Mouse (Mus musculus) ZHBTc4 (cell line): Measurements from ENCODE around the gene Ilf3.

Source experiments
- DNase-seq: peaks from one replicate; pipeline ENCODE4 v3.0.0-alpha.2; 2011; ENCODE audit warnings: low read depth, low spot score

The Ilf3 gene

DNA sequence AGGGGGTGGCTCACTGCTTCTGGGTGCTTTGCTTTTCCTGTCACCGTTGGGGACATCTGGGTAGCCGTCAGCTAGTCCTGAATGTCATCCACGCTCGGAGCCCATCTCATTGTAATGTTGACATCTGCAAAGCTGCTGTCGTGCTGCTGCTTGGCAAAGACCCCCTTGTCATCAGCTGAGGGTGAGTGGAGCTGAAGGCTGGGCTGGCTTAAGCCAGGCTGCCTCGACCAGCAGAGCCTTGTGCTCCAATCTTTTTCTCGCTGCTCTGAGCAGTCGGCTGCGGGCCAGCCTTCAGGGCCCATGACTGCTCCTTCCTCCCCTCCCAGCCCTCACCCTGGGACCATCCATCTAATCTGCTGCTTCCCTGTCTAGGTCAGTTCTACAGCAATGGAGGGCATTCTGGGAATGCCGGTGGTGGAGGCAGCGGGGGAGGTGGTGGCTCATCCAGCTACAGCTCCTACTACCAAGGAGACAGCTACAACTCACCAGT is 35.1 kb downstream of the Ilf3 start:
- DNase-seq: no peak

DNA sequence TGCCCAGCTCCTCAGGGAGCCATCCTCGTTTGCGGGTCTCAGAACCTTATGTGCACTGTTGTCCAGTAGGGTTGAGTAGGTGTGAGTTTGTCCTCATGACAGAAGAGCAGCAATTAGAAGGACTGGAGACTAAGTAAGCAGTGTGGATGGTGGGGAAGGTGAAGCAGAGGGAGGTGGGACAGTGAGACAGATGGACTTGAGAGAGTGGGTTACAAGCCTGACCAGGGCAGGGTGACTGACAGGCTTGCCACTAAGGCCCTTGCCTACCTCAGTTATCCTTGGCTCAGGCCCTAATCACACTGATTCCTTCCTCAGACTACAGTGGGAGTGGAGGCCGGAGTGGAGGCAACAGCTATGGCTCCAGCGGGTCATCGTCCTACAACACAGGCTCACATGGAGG is 36.1 kb downstream of the Ilf3 start:
- DNase-seq: no peak

DNA sequence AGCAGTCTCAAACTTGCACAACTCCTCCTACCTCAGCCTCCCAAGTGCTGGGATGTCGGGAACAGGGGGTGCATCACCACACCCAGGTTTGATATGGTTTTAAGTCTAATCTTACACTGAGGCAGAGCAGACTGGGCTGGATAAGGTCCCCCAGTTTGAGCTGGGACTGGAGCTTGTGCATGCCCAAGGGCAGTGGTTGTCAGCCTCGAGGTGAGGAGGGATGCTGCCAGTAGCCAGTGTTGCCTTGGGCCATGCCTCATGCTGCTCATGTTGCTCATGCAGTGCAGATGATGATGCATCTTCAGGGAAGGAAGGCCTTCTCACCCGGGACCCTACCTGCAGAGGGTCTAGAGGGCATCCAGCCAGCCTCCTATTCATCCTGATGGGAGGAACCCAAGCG is 37.9 kb downstream of the Ilf3 start:
- no peak for DNase-seq

DNA sequence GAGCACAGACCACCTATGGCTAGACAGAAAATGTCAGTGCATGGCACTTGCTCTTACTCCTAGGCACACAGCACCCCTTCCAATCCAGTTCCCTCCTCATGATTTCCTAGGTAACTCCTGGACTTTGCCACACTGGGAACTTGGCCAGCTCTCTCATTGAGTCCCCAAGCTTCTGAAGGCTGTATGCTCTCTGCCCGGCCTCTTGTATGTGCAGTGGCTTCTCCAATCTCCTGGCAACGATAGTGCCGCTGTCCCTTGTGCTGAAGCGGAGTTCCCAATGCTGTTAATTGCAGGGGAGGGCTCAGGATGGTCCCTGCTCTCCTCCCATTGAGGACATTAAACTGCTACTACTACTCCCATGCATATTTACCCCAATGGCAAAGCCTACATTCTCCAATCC is 40.3 kb downstream of the Ilf3 start:
- DNase-seq: peak; percentile 55

DNA sequence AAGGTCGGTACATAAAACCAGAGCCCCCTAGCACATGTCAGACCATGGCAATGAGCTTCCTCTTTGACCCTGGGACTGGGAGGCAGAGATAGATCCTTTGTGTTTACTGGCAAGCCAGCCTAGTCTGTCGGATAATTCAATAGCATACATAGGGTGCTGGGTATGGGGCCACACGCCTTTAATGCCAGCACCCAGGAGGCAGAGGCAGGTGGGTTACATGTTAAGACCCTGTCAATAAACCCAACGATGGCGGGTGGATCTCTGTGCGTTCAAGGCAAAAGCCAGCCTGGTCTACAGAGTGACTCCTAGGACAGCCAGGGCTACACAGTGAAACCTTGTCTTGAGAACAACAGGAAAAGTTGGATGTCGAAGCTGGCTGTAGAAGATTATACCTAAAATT is 41.0 kb downstream of the Ilf3 start:
- no peak for DNase-seq

DNA sequence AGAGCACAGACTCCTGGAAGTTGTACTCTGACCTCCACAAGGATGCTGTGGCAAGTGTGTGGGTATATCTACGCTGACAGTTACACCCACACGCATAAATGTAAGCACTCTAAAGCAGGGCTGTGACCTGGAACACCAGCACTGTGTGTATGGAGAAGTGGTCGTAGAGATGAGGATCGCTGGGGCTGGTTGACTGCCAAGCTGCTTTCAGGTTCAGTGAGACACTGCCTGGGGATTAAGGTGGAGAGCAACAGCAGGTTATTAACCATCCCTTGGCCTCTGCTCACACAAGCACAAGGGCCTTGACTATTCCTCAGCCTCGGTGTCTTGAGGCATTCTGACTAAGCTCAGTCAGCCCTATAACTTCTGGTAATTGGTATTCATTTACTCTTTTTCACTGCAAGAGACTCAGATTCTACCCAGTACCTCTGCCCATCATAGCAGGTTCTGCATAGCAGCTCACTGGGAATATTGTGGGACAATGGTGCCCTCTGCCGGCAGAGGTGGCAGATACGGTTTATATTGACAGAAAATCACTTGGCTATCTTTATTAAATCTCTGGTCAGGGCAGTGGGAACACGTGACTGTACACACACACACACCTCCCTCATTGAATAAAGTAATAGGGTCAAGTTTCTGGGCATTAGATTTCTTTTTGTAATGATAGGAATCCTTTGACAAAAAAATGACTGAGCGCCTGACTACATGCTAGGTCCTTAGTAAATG is 42.1 kb downstream of the Ilf3 start:
- peak; percentile 83 for DNase-seq

DNA sequence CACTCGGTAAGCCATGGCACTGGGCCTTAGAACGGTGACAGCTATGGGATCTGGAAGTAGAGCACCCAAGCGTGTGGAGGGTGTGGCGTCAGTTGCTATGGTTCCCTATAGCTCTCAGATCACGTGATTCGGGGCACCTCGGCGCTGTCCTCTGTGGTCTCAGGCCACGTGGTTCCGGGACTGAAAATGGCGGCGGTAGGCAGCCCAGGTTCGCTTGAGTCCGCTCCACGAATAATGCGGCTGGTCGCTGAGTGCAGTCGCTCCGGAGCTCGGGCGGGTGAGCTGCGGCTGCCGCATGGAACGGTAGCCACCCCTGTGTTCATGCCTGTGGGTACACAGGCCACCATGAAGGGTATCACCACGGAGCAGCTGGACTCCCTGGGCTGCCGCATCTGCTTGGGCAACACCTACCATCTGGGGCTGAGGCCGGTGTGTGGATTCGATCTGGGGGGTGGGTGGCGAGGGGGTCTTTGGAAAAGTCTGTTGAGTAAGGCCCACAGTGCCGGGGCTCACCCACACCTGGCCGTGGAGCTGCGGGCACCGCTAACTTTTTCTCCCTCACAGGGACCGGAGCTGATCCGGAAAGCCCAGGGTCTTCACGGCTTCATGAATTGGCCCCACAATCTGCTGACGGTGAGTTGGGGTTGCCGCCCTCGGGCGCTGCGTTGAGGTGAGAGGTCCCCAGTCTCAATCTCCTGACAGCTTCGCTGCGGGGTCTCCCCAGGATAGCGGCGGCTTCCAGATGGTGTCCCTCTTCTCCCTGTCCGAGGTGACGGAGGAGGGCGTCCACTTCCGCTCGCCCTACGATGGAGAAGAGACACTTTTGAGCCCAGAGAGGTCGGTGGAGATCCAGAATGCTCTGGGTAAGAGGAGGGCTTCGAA is 44.2 kb downstream of the Ilf3 start, which contains the start of gene Qtrt1:
Gene Qtrt1 (plus strand): TSS at position 169 of the 882 bp plus-strand sequence.
- peak; percentile 95 for DNase-seq

DNA sequence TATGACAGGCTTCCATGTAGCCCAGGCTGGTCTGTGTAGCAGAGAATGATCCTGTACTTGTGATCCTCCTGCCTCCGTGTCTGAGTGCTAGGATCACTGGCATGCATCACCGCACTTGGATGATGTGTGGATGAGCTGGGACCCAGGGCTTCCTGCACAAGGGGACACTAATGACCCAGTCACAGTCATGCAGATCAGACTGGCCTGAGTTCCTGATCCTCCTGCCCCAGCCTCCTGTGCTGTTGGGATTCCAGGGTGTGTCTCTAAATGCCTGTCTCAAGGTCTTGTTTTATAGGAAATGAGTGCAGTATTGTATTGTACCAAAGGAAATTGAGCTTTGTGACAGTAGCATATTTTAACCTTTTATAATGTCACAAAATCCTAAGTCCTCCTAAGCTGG is 50.2 kb downstream of the Ilf3 start:
- peak; percentile 79 for DNase-seq

DNA sequence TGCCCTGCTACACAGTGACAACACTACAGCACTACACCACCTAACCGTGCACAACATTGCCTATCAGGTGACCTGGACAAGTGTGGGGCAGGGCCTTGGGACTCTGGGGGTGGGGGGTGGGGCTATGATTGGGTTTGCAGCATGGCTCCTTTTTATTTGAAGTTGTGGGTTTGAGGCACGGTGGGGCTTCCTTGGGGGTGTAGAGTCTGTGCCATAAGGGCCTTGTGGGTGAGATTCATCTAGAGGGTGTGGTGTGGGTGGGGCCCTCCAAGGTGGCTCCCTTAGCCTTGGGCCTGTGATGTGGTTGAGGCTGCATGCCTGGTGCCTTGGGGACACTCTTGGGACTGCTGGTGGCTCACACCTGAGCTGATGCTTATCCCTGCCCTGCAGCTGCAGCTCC is 52.0 kb downstream of the Ilf3 start:
- peak; percentile 40 for DNase-seq

DNA sequence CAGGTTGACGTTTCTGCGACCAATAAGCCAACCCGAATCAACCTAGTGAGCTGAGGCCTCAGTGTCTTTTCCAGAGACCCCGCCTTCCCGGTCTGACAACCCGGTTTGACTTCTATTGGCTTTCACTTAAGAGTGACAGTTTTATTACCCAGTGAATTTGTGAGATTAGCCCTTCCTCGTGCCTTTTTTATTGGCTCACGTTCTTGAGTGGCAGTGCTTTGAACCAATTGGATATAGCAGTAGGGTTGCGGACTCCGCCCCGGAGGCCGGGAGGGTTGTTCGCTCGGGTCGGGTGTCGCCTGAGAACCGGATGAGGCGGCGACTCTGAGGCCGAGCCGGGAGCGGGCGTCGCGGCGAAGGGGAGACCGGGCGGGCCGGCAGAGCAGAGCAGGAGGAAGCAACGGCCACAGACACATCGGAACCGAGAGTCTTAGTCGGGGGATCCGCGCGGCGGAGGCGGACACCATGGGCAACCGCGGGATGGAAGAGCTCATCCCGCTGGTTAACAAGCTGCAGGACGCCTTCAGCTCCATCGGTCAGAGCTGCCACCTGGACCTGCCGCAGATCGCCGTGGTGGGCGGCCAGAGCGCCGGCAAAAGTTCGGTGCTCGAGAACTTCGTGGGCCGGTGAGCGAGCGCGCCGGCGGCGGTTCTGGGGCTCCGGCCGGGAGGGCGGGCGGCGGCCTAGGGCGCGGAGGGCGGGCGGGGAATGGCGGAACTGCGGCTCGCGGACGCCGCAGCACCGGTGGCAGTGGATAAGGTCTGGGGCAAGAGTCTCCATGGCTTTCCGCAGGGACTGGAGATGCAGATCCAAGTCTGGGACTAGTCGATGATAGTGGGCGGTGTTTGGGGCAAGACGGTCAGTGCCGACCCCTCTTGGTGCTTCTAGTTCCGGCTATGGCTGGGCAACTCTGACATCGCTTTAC is 57.2 kb downstream of the Ilf3 start, which contains the start of gene Dnm2:
Gene Dnm2 (plus strand): TSS at position 278 of the 925 bp plus-strand sequence.
- DNase-seq: peak; percentile 99

DNA sequence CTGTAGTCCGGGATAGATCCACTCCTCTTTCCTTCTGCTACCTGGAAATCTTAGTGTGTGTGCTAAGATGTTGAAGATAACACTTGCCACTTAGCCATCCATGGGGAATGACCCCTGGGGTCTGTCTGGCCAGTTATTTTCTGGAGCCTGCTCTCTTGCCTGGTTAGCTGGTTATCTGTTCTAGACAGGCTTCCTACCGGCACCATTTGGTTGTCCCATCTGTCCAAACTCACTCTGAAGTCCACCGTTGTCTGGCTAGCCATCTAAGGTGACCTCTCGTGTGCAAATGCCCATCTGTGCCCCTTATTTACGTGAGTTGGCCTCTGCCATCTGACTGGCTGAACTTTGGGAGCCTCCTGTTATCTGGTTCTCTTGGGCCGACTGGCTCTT is 57.9 kb downstream of the Ilf3 start:
- no peak for DNase-seq

DNA sequence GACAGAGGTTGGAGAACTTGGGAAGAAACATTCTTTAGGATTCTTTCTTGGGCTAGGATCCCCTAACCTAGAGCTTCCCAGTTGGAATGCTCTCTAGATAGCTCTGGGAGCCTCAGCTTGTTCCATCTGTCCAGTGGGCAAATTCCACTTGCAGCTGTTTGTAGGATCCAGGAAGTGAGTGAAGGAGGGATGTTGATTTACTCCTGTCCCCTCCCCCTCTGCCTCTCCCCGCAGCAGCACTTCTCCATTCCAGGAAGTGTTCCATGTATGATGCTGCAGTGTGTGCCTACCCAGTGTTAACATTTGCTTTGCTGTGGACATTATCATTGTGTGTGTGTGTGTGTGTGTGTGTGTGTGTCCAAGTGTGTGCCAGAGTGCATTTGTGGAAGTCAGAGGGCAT is 58.3 kb downstream of the Ilf3 start:
- peak; percentile 53 for DNase-seq

DNA sequence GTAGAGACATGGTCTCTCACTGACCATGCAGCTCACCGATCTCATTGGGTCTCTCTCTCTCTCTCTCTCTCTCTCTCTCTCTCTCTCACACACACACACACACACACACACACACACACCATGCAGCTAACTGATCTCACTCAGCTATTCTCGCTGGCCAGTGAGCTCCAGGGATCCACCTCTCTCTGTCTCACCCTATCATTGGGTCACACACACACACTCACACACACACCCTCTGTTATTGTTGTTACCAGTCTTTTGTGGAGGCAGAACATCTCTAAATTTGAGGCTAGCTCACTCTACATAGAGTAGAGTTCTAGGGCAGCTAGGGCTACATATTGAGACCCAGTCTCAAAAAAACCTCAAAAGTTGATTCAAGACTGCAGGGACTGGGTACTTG is 58.9 kb downstream of the Ilf3 start:
- no peak for DNase-seq

DNA sequence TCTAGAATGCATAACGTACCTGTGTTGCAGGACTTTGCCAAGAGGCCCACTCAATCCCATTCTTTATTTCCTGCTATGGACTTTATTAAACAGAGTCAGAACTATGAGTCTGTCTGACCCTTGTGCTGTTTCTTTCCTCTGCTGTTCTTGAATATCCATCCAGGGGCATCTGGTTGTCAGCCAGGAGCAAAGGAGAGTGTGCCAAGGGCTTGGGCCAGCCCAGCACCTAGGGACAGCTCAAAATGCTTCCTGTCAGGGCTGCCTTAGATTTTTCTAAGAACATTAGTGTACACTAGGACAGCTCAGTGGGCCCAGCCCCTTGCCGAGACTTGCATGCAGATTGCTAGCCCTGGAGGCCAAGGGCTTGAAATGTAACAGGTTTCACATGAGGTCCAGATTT is 60.1 kb downstream of the Ilf3 start:
- no peak for DNase-seq

DNA sequence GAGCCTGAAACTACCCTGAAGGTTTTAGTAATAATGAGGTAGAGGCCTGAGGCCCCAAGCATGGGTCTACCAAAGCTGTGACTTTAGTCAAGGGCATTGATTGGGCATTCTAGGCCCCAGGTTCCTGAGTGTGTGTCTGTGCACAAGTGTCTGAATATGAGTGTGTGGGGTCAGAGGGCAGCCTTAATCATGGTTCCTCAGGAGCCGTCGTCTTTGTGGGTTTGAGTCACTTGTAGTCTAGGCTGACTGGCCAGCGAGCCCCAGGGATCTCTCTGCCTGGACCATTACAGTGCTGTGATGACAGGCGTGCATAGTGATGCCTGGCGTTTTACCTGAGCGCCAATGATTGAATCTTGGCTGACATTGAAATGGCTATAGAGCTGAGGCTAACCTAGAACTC is 60.5 kb downstream of the Ilf3 start:
- no peak for DNase-seq

DNA sequence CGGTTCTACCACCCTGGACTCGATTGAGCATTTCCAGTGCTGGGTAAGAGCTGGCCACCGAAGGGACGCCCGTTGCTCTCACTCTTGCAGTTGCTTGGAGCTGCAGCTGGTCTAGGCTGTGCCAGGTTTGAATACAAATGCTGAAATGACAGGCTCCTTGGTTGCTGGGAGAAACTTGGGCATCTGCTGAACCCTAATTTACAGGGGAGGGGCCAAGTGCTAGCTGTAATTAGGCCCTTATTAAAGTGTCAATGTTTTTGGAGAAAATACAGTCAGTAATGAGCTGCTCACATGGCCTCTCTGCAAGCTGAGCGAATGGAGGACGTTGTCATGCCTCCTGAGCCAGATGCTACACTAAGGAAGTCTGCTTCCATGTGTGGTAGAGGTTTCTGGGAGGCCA is 63.1 kb downstream of the Ilf3 start:
- DNase-seq: no peak

DNA sequence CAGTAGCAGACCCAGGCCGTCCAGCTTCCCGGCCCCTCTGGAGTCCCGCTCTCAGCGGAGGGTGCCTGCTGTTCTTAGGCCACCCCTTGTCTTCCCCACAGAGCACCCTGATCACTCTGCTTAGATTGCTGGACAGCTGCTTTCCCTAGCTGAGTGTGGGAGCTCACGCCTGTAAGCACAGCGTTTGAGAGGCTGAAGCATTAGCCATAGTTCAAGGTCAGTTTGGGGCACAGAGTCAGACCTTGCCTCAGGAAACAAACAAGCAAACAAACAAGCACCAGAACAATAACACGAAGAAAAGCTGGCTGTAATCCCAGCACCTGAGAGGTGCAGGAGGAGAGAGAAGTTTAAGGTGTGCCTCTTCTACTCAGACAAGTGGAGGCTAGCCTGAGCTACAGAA is 64.4 kb downstream of the Ilf3 start:
- peak; percentile 39 for DNase-seq

DNA sequence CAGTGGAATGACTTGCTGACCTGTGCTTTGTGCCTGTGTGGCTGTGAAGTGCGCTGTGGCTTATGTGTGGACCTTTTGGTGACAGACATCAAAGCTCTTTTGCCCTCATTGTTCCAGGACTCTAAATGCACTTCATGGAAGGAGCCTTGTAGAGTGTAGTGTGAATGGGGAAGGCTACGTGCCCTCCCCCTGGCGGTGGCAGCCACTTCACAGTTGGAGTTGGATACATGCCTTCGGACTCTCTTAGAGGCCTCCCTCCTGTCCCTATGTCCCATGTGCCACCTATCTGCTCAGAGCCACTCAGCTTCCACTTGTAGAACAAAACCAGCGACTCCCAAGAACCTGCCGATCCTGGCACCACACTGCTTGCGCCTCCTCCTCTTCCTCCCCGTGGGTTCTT is 66.1 kb downstream of the Ilf3 start:
- DNase-seq: peak; percentile 54

DNA sequence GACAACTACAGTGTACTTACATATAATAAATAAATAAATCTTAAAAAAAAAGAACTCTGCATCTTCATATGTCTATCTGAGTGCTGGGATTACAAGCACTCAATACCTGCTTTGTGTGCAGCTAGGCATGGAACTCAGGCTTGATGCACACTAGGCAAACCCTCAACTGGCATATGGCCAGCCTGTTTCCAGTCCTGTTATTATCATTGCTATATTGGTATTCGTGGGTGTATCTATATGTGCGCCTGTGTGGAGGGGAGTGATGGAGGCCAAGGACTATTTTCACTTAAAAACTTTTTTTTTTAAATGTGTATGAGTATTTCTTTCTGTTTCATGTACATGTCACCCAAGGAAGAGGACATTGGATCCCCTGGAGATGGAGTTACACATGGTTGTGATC is 66.7 kb downstream of the Ilf3 start:
- DNase-seq: no peak

DNA sequence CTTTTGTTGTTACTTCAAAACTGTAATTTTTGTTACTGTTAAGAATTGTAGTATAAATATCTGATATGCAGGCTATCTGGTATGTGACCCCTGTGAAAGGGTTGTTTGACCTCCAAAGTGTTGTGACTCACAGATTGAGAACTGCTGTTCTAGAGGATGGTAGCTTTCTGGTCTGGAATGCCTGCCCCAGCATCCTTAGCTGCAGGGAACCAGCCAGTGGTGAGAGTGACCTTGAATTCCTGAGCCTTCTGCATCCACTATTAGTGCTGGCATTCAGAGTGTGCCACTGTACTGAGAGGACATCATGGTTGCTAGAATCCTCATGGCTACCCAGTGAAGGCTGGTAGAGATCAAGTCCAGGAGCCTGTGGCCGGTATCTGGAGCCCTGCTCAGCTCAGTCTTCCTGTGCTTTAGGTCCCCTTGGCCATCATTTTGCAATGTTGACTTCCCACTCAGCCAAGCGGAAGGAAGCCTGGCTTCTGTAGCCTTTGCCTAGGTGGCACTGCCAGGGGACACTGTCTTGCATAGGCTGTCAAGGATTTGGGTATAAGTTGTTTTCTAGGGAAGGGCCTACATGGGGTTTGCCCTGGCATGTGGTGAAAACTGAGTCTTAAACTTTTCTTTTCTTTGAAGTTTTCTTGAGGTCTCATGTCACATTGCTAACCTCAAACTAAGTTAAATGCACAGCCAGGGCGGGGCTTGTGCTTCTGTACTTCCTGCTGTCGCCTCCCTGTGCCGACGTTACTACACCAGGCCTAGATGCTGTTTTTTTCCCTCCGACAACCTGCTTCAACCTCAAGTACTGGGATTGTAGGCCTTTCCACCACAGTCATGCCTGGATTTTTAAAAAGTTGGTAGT is 68.3 kb downstream of the Ilf3 start:
- DNase-seq: no peak

DNA sequence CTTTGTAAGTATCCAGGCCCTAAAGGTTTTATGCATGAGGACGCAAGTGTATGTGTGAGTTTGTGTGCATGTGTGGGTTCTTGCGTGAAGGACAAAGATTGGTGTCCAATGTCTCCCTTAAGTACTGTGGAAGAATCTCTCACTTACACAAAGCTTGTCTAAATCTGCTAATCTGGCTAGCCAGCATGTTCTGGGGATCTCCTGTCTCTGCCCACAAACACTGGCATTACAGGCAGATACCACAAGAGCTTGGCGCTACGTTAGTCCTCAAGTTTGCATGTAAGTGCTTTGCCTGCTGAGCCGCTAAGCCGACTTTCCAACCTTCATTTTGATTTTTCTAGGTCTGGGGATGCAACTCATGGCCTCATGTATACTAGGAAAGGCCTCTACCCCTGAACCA is 69.9 kb downstream of the Ilf3 start:
- DNase-seq: no peak
